Mouse (Mus musculus) testis, adult 2 months (tissue): ENCODE measurements around the gene Kif6.

ENCODE experiments used
- CTCF ChIP-seq: fragments of 200-500 bp; IDR thresholded peaks from 2 replicates; pipeline ENCODE4 v1.5.1; 2012; ENCODE audit warnings: low read depth, mild to moderate bottlenecking, inconsistent platforms, low read length, moderate library complexity; ENCODE audit not compliant: control insufficient read depth, insufficient read depth, insufficient replicate concordance
- POLR2A ChIP-seq: fragments of 200-500 bp; IDR thresholded peaks from 2 replicates; pipeline ENCODE4 v1.6.1; 2012; ENCODE audit warnings: low read depth, mild to moderate bottlenecking, inconsistent platforms, low read length, moderate library complexity; ENCODE audit not compliant: control insufficient read depth

DNA sequence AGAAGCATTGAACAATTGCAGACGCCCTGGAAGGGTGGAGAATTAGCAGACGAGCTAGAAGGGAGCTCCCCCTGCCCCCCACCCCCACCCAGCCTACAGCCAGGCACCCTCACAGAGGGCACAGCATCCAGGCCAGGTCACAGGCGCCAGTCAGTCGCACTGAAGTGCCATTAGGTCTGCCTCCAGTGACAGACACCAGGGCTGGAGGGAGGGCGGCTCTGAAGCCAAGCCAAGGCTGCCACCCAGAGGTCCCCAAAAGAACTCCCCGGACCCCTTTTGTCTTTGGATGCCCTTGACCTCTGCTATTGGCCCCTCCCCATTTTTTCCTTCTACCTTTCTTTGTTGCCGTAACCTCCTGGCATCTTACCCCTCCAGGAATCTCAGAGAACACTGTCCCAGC, 274.7 kb downstream of the Kif6 start:
- TF ChIP-seq CTCF (no peak), POLR2A (no peak)
